Mouse (Mus musculus) testis, adult 2 months (tissue): ENCODE data around the gene Atp5d. TPM values are rescaled to one million over a fixed set of nuclear protein-coding genes. Genes with fewer than 3 reads are reported as not detected.

Experiments used
- H3K27ac ChIP-seq: fragments of 200-500 bp; 2 replicates; pipeline ENCODE4 v1.5.1; 2012; ENCODE audit warnings: low read depth, low read length; ENCODE audit not compliant: control insufficient read depth, insufficient read depth
- H3K27me3 ChIP-seq: fragments of 200-500 bp; 2 replicates; pipeline ENCODE4 v1.6.1; 2012; ENCODE audit warnings: mild to moderate bottlenecking, low read length, moderate library complexity; ENCODE audit not compliant: control insufficient read depth, insufficient read depth
- H3K36me3 ChIP-seq: fragments of 200-500 bp; 2 replicates; pipeline ENCODE4 v1.6.1; 2012; ENCODE audit warnings: mild to moderate bottlenecking, low read length; ENCODE audit not compliant: control insufficient read depth, insufficient read depth
- H3K4me1 ChIP-seq: fragments of 200-500 bp; 2 replicates; pipeline ENCODE4 v1.6.1; 2012; ENCODE audit warnings: low read length; ENCODE audit not compliant: control insufficient read depth, insufficient read depth
- H3K4me3 ChIP-seq: fragments of 200-500 bp; 2 replicates; pipeline ENCODE4 v1.5.1; 2012; ENCODE audit warnings: low read depth, mild to moderate bottlenecking, low read length, moderate library complexity, mixed read lengths; ENCODE audit not compliant: control insufficient read depth
- CTCF ChIP-seq: fragments of 200-500 bp; IDR thresholded peaks from 2 replicates; pipeline ENCODE4 v1.5.1; 2012; ENCODE audit warnings: low read depth, mild to moderate bottlenecking, inconsistent platforms, low read length, moderate library complexity; ENCODE audit not compliant: control insufficient read depth, insufficient read depth, insufficient replicate concordance
- POLR2A ChIP-seq: fragments of 200-500 bp; IDR thresholded peaks from 2 replicates; pipeline ENCODE4 v1.6.1; 2012; ENCODE audit warnings: low read depth, mild to moderate bottlenecking, inconsistent platforms, low read length, moderate library complexity; ENCODE audit not compliant: control insufficient read depth
- polyA plus RNA-seq: library from polyadenylated mRNA; depleted of rRNA; stranded (reverse); fragments of >200 nt; gene quantifications from 2 replicates; pipeline ENCODE4 v1.2.3, GENCODE M21; 2012

Gene Atp5d
- polyA plus RNA-seq, 1 experiment: 241 TPM

DNA sequence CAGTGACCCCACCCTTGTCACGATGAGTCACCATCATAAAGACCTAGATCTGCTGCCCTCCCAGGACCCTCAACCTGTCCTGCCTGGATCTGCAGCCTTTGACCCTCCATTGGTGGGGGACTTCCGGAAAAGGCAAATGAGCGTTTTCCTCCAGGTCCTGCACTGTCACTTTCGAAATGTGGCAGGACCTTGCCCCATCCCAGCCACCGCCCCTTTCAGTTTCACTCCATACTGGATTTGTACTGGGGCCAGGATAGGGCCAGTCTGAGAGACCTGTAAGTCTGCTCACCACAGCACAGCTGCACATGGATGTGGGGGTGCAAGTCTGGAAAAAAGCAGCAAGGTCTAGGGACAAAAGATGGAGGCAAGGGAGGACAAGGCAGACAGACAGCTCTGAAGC lies 39.8 kb upstream of the Atp5d start:
- no peaks in the 10 kb centered on the region for H3K36me3 ChIP-seq
- H3K27ac ChIP-seq: no peak overlapping the region
- TF ChIP-seq CTCF: no peak
- no peak for TF ChIP-seq POLR2A
- H3K4me1 ChIP-seq: peaks cover 33% of the 10 kb centered on the region
- no peak overlapping the region for H3K4me3 ChIP-seq
- H3K27me3 ChIP-seq: no peaks in the 10 kb centered on the region

GRCm38 (mm10) chr10:80100982-80101381 lies 37.5 kb upstream of the Atp5d start:
- Histone ChIP-seq H3K27me3 (no peaks in the 10 kb centered on the region), H3K4me1 (peaks cover 30% of the 10 kb centered on the region), H3K4me3 (0 out of 2 replicates have a peak overlapping the region, but pooled peaks have one; percentile 5), H3K27ac (no peak overlapping the region), H3K36me3 (no peaks in the 10 kb centered on the region)
- TF ChIP-seq CTCF (no peak), POLR2A (no peak)

GRCm38 (mm10) chr10:80102216-80102915 lies 36.1 kb upstream of the Atp5d start:
- Histone ChIP-seq H3K4me1 (peaks cover 28% of the 10 kb centered on the region), H3K4me3 (peak overlapping the region; percentile 99)
- TF ChIP-seq CTCF (no peak), POLR2A (peak; percentile 78; the same call in 1 of the 2 replicates)

GRCm38 (mm10) chr10:80103032-80103431 lies 35.4 kb upstream of the Atp5d start:
- peaks cover 28% of the 10 kb centered on the region for H3K4me1 ChIP-seq
- H3K27ac ChIP-seq: peak overlapping the region; percentile 65
- no peak overlapping the region for H3K4me3 ChIP-seq
- TF ChIP-seq CTCF (no peak), POLR2A (no peak)
- no peaks in the 10 kb centered on the region for H3K27me3 ChIP-seq
- H3K36me3 ChIP-seq: no peaks in the 10 kb centered on the region

More at GRCm38 (mm10) chr10:80102216-80102915, 36.1 kb upstream of the Atp5d start:
- Histone ChIP-seq H3K27me3 (no peaks in the 10 kb centered on the region), H3K36me3 (no peaks in the 10 kb centered on the region), H3K27ac (peak overlapping the region; percentile 95)

- Histone ChIP-seq H3K4me1 (peaks cover 28% of the 10 kb centered on the region), H3K27me3 (no peaks in the 10 kb centered on the region), H3K27ac (no peak overlapping the region), H3K36me3 (no peaks in the 10 kb centered on the region), H3K4me3 (no peak overlapping the region)
- TF ChIP-seq POLR2A (no peak), CTCF (no peak)
Observed at GRCm38 (mm10) chr10:80104181-80104580, 34.3 kb upstream of the Atp5d start.

GRCm38 (mm10) chr10:80105460-80105859 lies 33.0 kb upstream of the Atp5d start, which contains the start of gene Sbno2:
TSS of gene Sbno2 (minus strand) at chr10:80105571.
- H3K27me3 ChIP-seq: no peaks in the 10 kb centered on the region
- H3K27ac ChIP-seq: no peak within 1 kb of the TSS
- H3K4me3 ChIP-seq: no peak within 1 kb of the TSS
- H3K4me1 ChIP-seq: peaks cover 25% of the 10 kb centered on the region
- no peak for TF ChIP-seq CTCF
- TF ChIP-seq POLR2A: no peak
- H3K36me3 ChIP-seq: no peaks in the 10 kb centered on the region

DNA sequence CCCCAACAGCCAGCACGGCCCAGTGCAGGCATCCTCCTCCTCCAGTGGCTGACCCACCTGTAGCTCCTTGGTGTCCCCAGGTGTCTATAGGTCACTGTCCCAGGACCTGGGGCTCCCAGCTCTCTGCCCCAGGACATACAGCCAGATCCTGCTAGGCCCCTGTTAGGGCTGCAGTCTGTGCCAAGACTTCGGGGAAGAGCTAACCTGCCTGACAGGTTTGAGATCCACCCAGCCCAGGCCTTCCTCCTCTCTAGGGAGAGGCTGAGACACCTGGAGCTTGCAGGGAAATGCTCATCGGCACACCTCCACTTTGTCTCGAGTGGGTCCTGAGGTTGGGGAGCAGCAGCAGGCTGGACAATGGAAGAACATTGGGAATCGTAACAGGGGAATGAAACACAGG lies 32.5 kb upstream of the Atp5d start:
- no peaks in the 10 kb centered on the region for H3K36me3 ChIP-seq
- TF ChIP-seq CTCF (no peak), POLR2A (no peak)
- no peak overlapping the region for H3K27ac ChIP-seq
- H3K27me3 ChIP-seq: no peaks in the 10 kb centered on the region
- peaks cover 21% of the 10 kb centered on the region for H3K4me1 ChIP-seq
- H3K4me3 ChIP-seq: no peak overlapping the region
